Mouse (Mus musculus) stomach, postnatal 0 days (tissue): ENCODE results near the gene Art4.

Experiments used
- CTCF ChIP-seq: IDR thresholded peaks from 2 replicates; pipeline ENCODE4 v1.5.1; 2016; ENCODE audit warnings: antibody characterized with exemption, low read depth, mild to moderate bottlenecking, moderate library complexity
- EP300 ChIP-seq: optimal IDR thresholded peaks from 2 replicates; pipeline ENCODE3; 2016; ENCODE audit warnings: antibody characterized with exemption

- TF ChIP-seq CTCF: no peak
- TF ChIP-seq EP300: no peak
Observed at GRCm38 (mm10) chr6:136902527-136902926, 45.0 kb upstream of the Art4 start.
